Mouse (Mus musculus) cortical plate, adult 2 months (tissue): ENCODE measurements around the gene Gm3239.
"Not testable (repeated sequence)": the region's sequence is repeated elsewhere in the genome, so short reads cannot be mapped to it uniquely, and the experiment has no call there.

ENCODE experiments used
- CTCF ChIP-seq: fragments of 200-500 bp; IDR thresholded peaks from 2 replicates; pipeline ENCODE4 v1.5.1; 2011; ENCODE audit warnings: mild to moderate bottlenecking, control low read depth, low read length; ENCODE audit not compliant: insufficient read depth; ENCODE audit errors: extremely low read depth
- POLR2A ChIP-seq: fragments of 200-500 bp; IDR thresholded peaks from 2 replicates; pipeline ENCODE4 v1.6.1; 2011; ENCODE audit warnings: mild to moderate bottlenecking, low read length, control low read depth; ENCODE audit not compliant: insufficient read depth; ENCODE audit errors: extremely low read depth

DNA sequence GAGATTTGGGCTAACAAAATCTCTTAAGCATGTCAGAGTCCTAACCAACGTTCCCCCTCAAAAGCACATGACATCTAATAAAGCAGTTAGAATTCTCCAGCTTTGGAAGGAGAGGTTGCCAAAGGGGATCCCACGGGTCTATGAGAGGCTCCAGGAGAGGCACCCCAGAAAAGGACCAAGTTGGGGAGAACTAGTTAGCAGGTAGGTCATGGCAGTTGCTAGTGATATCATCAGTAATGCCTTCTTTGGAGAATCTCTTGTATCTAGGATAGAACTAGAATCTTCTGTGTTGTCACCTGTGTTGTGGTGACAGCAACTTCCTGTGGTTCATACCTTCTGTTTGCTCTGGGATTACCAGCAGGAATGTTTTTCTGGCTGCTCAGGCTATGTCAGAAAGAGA lies 44.9 kb downstream of the Gm3239 start, which contains the start of gene Gm7876:
- not testable (repeated sequence) for TF ChIP-seq CTCF, POLR2A
